Mouse (Mus musculus): Measurements from ENCODE around the gene Ephb2. TPM values are rescaled to one million over a fixed set of nuclear protein-coding genes. Genes with fewer than 3 reads are reported as not detected.

Gene Ephb2
- 4.5 and 4.6 TPM in 2 replicates for polyA plus RNA-seq (2015; fragmentation: Nextera tagmentation; extraction: Ambion mirVana)

DNA sequence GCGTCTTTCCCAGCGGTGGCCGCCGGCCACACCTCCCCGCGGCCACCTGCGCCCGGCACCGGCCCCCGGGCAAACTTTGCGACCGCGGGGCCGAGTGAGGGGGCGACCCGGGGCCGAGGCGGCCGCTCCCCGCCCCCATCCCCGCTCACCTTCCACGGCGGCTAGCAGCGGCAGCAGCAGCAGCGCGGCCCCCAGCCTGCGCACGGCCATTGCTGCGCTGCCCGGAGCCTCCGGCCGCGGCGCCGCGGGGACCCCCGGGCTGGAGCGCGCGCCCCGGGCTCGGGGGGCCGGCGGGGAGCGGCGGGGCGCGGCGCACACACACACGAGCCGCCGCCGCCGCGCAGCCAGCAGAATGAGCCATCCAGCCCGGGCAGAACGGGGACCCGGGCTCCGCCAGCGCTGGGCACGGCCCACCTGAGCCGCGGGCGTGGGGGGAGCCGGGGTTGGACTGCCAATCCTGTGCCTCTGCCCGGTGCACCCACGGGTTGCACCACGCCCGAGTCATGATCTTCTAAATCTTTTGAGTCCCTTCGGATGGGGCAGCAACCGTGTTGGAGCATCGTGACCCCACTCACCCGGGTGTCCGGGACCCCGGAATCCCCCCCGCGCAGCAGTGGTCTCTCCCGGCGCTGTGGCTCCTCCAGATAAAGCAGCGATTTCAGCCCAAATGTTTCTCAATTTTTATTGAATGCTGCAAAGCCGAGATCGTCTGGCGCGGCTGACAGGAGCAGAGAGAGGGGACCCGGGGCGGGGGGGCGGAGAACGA, at the start of gene Ephb2:
Gene Ephb2 (minus strand): TSS at position 368 of the 766 bp plus-strand sequence.
- ATAC-seq (replicated peaks; ENCODE audit: low FRiP score, low read depth) (peak; percentile 68), DNase-seq (ENCODE audit: low spot score) (peak; percentile 78)
- H3K4me3 ChIP-seq (replicated peaks; ENCODE audit: low read depth, low read length): peak within 1 kb of the TSS; percentile 74
- H3K27ac ChIP-seq: peak within 1 kb of the TSS; percentile 84
- under 1% methylated on average over 78 of the region's 88 CpGs for WGBS
- TF ChIP-seq CTCF (IDR thresholded peaks at IDR 0.05; ENCODE audit: low read depth): no peak
- peaks cover 11% of the 10 kb centered on the region; the same call in 1 of the 2 replicates for H3K4me1 ChIP-seq (replicated peaks; ENCODE audit: insufficient read depth, low read length)
- H3K9me3 ChIP-seq (replicated peaks; ENCODE audit: low read length): no peaks in the 10 kb centered on the region
- H3K4me2 ChIP-seq (ENCODE audit: low read length): peak within 1 kb of the TSS; percentile 81
- peak within 1 kb of the TSS; percentile 83 for H3K9ac ChIP-seq (ENCODE audit: low read depth, low read length)
- H3K27me3 ChIP-seq (ENCODE audit: insufficient read depth, low read length): 0 out of 2 replicates have a peak, but pooled peaks cover 5% of the 10 kb centered on the region
- no peaks in the 10 kb centered on the region for H3K36me3 ChIP-seq (ENCODE audit: insufficient read depth, low read length)

DNA sequence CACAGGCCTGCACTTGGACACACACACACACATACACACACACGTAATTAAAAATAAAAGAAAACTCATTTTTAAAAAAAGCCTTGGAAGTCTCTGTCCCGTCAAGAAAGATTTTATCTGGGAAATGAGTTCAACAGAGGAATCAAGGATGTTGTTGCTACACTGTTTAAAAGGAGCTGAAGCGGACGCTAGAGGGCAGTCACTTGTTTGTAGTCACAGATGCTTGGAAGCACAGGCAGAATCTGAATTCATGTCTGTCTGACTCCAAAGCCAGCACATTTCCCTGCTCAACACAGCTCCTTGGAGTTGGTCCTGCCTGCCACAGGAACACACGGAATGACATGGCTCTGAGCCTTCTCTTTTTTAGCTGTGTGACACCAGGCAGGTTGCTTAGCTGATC, 42.8 kb upstream of the Ephb2 start:
- peak; percentile 49 for TF ChIP-seq CTCF (IDR thresholded peaks at IDR 0.05; ENCODE audit: low read depth)
- ATAC-seq (replicated peaks; ENCODE audit: low FRiP score, low read depth) (no peak), DNase-seq (ENCODE audit: low spot score) (peak; percentile 22)
- 30% methylated on average over 5 of the region's 5 CpGs for WGBS
- no peaks in the 10 kb centered on the region for H3K27me3 ChIP-seq (ENCODE audit: insufficient read depth, low read length)
- H3K4me2 ChIP-seq (ENCODE audit: low read length): no peak overlapping the region
- H3K27ac ChIP-seq: no peak overlapping the region
- no peaks in the 10 kb centered on the region for H3K9me3 ChIP-seq (replicated peaks; ENCODE audit: low read length)
- H3K9ac ChIP-seq (ENCODE audit: low read depth, low read length): no peak overlapping the region
- no peaks in the 10 kb centered on the region for H3K36me3 ChIP-seq (ENCODE audit: insufficient read depth, low read length)
- no peak overlapping the region for H3K4me3 ChIP-seq (replicated peaks; ENCODE audit: low read depth, low read length)
- H3K4me1 ChIP-seq (replicated peaks; ENCODE audit: insufficient read depth, low read length): no peaks in the 10 kb centered on the region

DNA sequence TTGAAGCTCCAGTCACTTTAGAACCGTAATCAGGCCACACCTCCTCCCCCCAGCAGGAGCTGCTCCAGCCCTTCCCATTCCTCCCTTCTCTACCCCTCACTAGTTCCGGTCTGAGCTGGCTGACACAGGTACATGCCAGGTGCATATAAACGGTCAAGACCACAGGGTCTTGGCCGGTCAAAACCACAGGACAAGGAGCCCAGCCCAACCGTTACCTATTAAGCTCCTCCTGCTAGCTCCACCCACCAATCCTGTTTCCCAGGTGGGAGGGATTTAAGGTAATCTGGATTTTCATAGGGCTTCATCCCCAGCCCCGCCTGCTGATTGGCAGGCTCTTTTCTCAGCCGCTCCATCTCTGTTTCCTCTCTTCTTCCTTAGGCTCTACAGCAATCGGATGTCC, 42.4 kb upstream of the Ephb2 start:
- Histone ChIP-seq H3K4me1 (replicated peaks; ENCODE audit: insufficient read depth, low read length) (no peaks in the 10 kb centered on the region), H3K27ac (no peak overlapping the region), H3K4me3 (replicated peaks; ENCODE audit: low read depth, low read length) (no peak overlapping the region), H3K27me3 (ENCODE audit: insufficient read depth, low read length) (no peaks in the 10 kb centered on the region), H3K4me2 (ENCODE audit: low read length) (no peak overlapping the region), H3K36me3 (ENCODE audit: insufficient read depth, low read length) (no peaks in the 10 kb centered on the region), H3K9me3 (replicated peaks; ENCODE audit: low read length) (no peaks in the 10 kb centered on the region), H3K9ac (ENCODE audit: low read depth, low read length) (no peak overlapping the region)
- ATAC-seq (replicated peaks; ENCODE audit: low FRiP score, low read depth): peak; percentile 29
- DNase-seq (ENCODE audit: low spot score): peak; percentile 28
- 47% methylated on average over 8 of the region's 8 CpGs for WGBS
- TF ChIP-seq CTCF (IDR thresholded peaks at IDR 0.05; ENCODE audit: low read depth): no peak

DNA sequence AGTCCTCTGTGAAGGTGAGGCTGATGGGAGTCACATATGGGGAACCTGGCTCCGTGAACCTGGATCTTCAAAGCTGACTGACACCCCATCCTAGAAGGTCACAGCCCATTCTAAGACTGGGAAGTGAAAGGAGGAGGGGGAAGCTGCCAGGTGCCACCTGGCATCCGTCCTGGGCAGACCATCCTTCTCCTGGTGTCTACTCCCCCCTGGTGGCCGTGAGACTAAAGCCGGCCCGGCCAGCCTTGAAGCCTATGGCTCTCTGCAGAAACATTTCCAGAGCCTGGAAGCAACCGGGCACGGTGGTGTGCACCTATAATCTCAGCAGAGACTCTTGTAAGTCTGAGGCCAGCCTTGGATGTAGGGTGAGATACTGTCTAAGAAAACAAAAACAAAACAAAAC, 41.2 kb upstream of the Ephb2 start:
- Histone ChIP-seq H3K4me2 (ENCODE audit: low read length) (no peak overlapping the region), H3K4me1 (replicated peaks; ENCODE audit: insufficient read depth, low read length) (no peaks in the 10 kb centered on the region), H3K4me3 (replicated peaks; ENCODE audit: low read depth, low read length) (no peak overlapping the region), H3K9ac (ENCODE audit: low read depth, low read length) (no peak overlapping the region), H3K9me3 (replicated peaks; ENCODE audit: low read length) (no peaks in the 10 kb centered on the region), H3K27ac (no peak overlapping the region), H3K36me3 (ENCODE audit: insufficient read depth, low read length) (no peaks in the 10 kb centered on the region), H3K27me3 (ENCODE audit: insufficient read depth, low read length) (no peaks in the 10 kb centered on the region)
- DNase-seq (ENCODE audit: low spot score): peak; percentile 64
- WGBS: 14% methylated on average over 7 of the region's 7 CpGs
- TF ChIP-seq CTCF (IDR thresholded peaks at IDR 0.05; ENCODE audit: low read depth): peak; percentile 85
- ATAC-seq (replicated peaks; ENCODE audit: low FRiP score, low read depth): no peak; the same call in 1 of the 2 replicates

DNA sequence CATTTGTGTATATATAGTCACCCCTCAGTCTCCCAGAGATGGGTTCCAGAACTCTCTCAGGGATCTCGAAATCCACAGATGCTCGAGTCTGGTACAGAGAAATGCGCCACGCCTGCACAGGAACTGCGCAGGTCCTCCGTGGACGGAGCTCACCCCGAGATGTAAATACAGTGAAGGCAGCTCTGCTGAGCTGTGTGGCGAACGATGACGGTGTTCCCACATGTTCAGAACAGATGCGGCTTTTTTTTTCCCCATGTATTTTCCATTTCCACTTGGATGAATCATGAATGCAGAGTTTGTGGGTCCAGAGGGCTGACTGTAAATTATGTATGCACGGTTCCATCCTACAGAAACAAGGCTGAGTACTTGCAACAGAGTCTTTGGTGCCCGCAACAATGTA, 39.2 kb upstream of the Ephb2 start:
- Histone ChIP-seq H3K27ac (no peak overlapping the region), H3K27me3 (ENCODE audit: insufficient read depth, low read length) (no peaks in the 10 kb centered on the region), H3K36me3 (ENCODE audit: insufficient read depth, low read length) (no peaks in the 10 kb centered on the region), H3K9me3 (replicated peaks; ENCODE audit: low read length) (no peaks in the 10 kb centered on the region), H3K4me2 (ENCODE audit: low read length) (no peak overlapping the region), H3K4me3 (replicated peaks; ENCODE audit: low read depth, low read length) (no peak overlapping the region), H3K9ac (ENCODE audit: low read depth, low read length) (no peak overlapping the region), H3K4me1 (replicated peaks; ENCODE audit: insufficient read depth, low read length) (no peaks in the 10 kb centered on the region)
- WGBS: 86% methylated on average over 14 of the region's 14 CpGs
- DNase-seq (ENCODE audit: low spot score) (no peak), ATAC-seq (replicated peaks; ENCODE audit: low FRiP score, low read depth) (no peak)
- no peak for TF ChIP-seq CTCF (IDR thresholded peaks at IDR 0.05; ENCODE audit: low read depth)

DNA sequence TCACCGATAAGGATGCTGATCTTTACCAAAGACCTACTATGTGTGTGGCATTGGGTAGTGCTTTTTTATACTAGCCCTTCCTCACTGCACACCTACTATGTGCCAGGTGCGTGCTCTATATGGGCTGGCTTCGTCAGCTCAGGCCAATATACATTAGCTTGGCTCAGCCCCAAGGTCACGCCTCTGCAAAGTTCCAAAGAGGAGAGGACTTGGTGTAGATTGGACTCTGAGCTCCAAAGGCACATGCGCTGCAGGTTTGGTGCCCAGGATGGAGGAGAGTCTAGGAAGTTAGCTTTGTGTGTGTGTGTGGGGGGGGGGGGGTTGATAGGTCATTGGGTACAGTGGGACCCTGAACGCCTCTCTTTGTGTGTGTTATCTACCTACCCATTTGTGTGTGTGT, 32.6 kb upstream of the Ephb2 start:
- no peak overlapping the region for H3K27ac ChIP-seq
- no peak for ATAC-seq (replicated peaks; ENCODE audit: low FRiP score, low read depth)

More for the DNA sequence above, 32.6 kb upstream of the Ephb2 start:
- Histone ChIP-seq H3K36me3 (ENCODE audit: insufficient read depth, low read length) (no peaks in the 10 kb centered on the region), H3K4me1 (replicated peaks; ENCODE audit: insufficient read depth, low read length) (no peaks in the 10 kb centered on the region), H3K4me2 (ENCODE audit: low read length) (no peak overlapping the region), H3K27me3 (ENCODE audit: insufficient read depth, low read length) (no peaks in the 10 kb centered on the region), H3K9me3 (replicated peaks; ENCODE audit: low read length) (no peaks in the 10 kb centered on the region), H3K4me3 (replicated peaks; ENCODE audit: low read depth, low read length) (no peak overlapping the region), H3K9ac (ENCODE audit: low read depth, low read length) (no peak overlapping the region)
- TF ChIP-seq CTCF (IDR thresholded peaks at IDR 0.05; ENCODE audit: low read depth): no peak
- no peak for DNase-seq (ENCODE audit: low spot score)
- 74% methylated on average over 6 of the region's 6 CpGs for WGBS

Data from kidney, postnatal 0 days (tissue).